Mouse (Mus musculus) lung, embryonic 14.5 days (tissue): ENCODE measurements around the gene Tmem14a. TPM values are rescaled to one million over a fixed set of nuclear protein-coding genes. Genes with fewer than 3 reads are reported as not detected.

Experiments used
- polyA plus RNA-seq: library from polyadenylated mRNA; unstranded; fragments of >200 nt; fragmentation: Nextera tagmentation; extraction: Ambion mirVana; gene quantifications from 2 replicates; pipeline ENCODE4 v1.2.1, GENCODE M21; 2014

Gene Tmem14a
- polyA plus RNA-seq, 1 experiment from 2014 or later = 8.9 TPM

Other genes starting within 250 kb of the Tmem14a start
- 11.5 and 13.1 TPM in 2 replicates for gene Tram2, start 139.3 kb upstream of the Tmem14a start, polyA plus RNA-seq
- 0.45 and 0.55 TPM in 2 replicates for gene Gsta3, start 22.0 kb downstream of the Tmem14a start, polyA plus RNA-seq
- not detected in 2 replicates for gene Khdc1a, start 131.1 kb downstream of the Tmem14a start, polyA plus RNA-seq
- gene Khdc1c, start 149.8 kb downstream of the Tmem14a start, polyA plus RNA-seq = not detected in 2 replicates
- gene Khdc1b, start 165.0 kb downstream of the Tmem14a start, polyA plus RNA-seq = 0.08 TPM in 2 replicates